Mouse (Mus musculus) natural killer cell, adult 2 months (primary cell): Measurements from ENCODE around the gene Tex44.

Experiments
- DNase-seq, 2 experiments: peaks; one replicate each; pipeline ENCODE4 v3.0.0; 2022; ENCODE audit warnings: low spot score in 2 of 2

Tex44 gene

DNA sequence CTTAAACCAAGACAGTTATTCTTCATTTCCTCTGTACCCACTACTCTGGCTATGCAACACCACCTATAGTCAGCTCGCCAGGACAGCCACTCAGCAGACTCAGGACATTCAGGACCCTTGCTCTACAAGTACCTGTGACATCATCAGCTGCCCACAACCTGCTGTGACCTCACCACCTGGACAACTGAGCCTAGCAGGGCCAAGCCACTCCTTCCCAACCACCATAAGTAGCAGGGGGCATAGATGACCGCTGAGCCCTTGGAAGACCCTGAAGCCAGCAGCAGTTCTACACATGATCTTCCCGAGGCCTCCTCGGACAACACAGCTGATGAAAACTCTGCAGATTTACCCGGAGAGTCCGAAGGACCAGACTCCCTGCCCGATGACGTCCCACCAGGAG is at the start of gene Tex44, which contains the start of gene Nmur1:
Tex44 (plus strand) TSS at position 202 of the 400 bp plus-strand sequence.
Nmur1 (minus strand) TSS at position 101 of the 400 bp plus-strand sequence.
- DNase-seq: no peak

- no peak for DNase-seq
Observed at GRCm38 (mm10) chr1:86376354-86376753, 49.8 kb upstream of the Tex44 start.

GRCm38 (mm10) chr1:86378662-86379061 is 47.5 kb upstream of the Tex44 start:
- no peak for DNase-seq

DNA sequence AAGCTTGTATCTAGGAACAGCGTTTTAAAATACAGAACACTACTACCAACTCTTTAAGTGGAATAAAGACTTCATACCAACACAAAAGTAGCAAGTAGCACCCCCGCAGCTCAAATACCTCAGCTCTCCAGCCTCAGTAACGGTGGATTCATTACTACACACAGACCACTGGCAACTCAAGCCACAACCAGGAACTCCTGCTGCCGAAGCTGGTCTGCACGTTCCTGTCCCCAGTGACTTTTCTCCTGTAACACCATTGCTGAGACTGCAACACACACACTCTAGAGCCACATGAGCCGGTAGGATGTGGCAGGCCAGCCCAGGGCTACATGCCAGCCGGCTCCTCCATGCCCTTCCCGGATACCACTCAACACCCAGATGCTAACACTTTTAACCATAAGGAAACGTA is 47.0 kb upstream of the Tex44 start:
- DNase-seq: no peak

- peak; percentile 30 to 52 for DNase-seq
Observed at GRCm38 (mm10) chr1:86381027-86381426, 45.1 kb upstream of the Tex44 start.

GRCm38 (mm10) chr1:86389230-86389629 is 36.9 kb upstream of the Tex44 start:
- peak; percentile 60 to 74 for DNase-seq

GRCm38 (mm10) chr1:86391425-86391824 is 34.7 kb upstream of the Tex44 start:
- no peak for DNase-seq

DNA sequence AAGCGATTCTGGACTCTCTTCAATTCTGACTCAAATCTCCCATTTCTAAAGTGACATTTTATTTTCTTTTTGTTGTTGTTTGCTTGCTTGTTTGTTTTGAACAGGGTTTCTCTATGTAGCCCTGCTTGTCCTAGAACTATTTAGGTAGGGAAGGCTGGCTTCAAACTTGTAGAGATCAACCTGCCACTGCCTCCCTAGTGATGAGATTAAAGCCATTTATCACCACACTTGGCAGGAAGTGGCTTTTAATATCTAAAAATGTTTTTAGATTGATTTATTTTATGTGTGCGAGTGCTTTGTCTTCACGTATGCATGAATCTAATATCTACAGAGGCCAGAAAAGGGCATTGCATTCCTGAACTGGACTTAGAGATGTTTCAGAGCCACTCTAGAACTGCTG is 32.9 kb upstream of the Tex44 start:
- no peak for DNase-seq

- DNase-seq: peak in 1 of 2 experiments; percentile 7
Observed at GRCm38 (mm10) chr1:86394246-86394645, 31.9 kb upstream of the Tex44 start.

GRCm38 (mm10) chr1:86395897-86396296 is 30.2 kb upstream of the Tex44 start:
- DNase-seq: no peak

GRCm38 (mm10) chr1:86397621-86398020 is 28.5 kb upstream of the Tex44 start:
- DNase-seq: no peak

DNA sequence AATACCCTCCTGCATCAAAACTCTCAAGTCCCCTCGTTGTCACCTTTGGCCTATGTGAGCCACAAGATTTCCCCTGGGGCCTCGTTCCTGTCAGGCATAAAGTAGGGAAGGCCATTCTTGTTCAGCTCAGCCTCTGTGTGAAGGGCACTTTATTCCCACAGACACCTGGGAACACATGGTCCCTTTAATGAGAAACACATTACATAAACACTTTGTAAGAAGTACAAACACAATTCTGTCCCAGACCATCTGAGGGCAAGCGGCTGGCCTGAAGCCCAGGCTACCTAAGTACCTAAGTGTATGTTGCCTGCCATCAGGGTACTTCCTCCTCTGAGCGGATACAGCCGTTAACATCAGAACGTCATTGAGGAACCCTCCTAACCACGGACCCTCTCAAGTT is 27.9 kb upstream of the Tex44 start:
- no peak for DNase-seq

DNA sequence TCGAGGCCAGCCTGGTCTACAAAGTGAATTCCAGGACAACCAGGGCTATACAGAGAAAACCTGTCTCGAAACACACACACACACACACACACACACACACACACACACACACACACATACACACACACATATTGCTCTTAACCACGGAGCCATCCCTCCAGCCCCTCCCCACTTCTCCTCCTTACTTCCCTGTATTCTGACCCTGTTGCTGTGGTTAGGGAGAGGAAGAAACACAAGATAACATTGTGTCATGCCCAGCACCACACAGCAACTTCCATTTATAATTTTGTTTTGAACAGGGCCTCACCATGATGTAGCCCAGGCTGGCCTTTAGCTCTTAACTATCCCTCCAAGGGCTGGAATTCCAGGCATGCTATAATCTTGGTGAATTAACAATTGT is 26.8 kb upstream of the Tex44 start:
- no peak for DNase-seq

- DNase-seq: no peak
Observed at GRCm38 (mm10) chr1:86400096-86400754, 25.9 kb upstream of the Tex44 start.

DNA sequence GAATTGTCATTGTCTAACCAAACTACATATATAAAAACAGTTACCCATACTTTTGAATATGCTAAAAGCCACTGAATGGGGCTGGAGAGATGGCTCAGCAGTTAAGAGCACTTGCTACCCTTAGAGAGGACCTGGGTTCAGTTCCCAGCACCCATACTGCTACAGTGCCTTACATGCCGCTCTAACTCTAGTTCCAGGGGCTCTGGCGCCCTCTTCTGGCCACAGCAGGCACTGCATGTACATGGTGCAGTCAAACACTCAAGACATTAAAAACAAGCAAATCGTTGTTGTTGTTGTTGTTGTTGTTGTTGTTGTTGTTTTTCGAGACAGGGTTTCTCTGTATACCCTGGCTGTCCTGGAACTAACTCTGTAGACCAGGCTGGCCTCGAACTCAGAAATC is 21.3 kb upstream of the Tex44 start:
- peak; percentile 42 to 44 for DNase-seq

DNA sequence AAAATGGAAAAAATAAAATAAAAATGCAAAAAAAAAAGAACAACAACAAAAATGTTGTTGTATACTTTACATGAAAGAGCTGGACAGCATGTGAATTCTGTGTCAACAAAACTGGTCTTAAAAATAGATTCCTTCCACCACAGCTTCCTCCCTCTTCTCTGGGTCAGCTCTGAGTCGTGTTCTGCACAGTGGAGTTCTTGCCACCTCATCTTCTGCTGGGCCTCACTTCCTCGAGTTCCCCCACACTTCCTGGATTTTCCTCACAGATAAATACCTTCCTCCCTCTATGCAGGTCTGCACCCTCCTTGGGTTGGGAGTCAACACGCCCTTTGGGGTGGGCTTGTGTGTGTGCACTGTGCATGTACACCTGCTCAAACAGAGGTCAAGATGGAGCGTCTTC is 19.8 kb upstream of the Tex44 start:
- DNase-seq: no peak

- peak; percentile 20 to 32 for DNase-seq
Observed at GRCm38 (mm10) chr1:86406914-86407313, 19.2 kb upstream of the Tex44 start.

DNA sequence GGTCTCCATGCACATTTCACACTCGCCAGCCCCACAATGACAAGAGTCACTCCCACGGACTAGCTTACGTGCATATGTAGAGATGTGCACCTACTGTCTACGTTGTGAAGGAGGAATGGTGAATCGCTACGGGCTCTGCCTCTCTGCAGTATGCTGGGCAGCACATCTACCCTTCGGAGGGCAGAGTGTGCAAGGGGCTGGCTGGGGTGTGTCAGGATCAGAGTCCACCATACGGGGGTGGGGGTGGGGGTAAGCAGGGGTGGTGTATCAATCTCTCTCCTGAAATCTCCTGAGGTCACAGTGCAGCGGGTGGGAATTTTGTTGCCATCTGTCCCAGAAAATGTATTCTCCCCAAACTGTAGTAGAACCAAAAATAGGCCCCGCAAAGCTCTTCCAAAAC is 17.6 kb upstream of the Tex44 start:
- DNase-seq: no peak

DNA sequence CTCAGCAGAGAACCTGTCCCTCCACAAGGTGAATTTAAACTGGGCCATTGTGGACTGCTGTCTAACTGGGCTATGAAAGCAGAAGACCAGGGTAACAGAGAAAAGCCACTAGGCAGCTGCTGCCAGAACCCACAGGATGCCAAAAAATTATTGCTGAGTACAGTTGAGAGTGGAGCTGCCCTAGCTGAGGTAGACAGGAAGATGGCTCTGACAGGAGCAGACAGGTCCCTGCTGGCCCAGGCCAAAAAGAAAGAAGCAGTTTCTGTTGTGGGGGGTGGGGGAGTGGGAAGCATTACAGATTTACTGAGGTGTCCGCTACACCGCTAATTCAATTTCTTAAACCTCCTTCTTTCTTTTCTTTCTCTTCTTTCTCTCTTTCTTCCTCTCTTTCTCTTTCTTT is 16.7 kb upstream of the Tex44 start:
- DNase-seq: no peak

DNA sequence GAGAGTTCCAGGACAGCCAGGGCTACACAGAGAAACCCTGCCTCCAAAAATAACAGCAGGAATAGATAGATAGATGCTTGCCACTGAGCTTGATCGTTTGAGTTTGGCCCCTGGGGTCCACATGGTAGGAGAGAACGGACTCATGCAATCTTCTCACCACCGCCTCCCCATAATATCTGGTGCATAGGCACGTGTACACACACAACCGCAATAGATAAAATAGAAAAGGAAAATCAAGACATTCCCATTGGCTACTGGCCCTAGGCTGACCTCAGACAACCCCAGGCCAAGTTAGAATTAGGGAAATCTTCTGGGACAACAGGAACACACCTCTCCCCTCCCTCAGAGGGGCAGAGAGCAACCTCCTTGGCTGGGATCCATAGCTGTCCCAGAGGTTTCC is 11.4 kb upstream of the Tex44 start:
- DNase-seq: no peak

- peak; percentile 34 to 68 for DNase-seq
Observed at GRCm38 (mm10) chr1:86415144-86415543, 11.0 kb upstream of the Tex44 start.

DNA sequence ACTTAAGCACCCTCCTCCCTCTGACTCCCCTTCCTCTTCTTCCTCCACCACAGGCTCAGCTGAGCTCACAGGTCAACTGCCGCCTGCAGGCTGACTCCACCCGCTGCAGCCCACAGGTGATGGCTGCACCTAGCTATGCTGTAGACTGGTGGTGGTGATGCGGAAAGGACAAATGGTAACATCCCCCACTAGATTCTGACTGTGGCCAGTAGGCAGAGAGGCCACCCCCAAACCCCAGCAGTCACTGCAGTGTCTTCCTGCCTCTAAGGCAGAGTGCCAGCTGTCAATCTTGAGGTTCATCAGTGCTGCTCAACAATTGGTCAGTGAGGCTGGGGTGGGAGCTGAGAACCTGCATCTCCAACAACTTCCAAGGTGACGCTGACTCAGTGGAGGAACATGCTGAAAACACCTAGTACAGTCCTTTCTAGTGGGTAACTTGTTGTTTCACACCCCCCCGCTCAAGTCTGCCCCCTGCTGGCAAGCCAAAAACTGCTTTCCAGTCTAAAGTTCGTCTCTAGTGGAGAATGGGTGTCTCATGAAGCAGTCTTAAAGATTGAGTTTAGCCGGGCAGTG is 10.4 kb upstream of the Tex44 start:
- DNase-seq: peak; percentile 77 to 78

- DNase-seq: peak; percentile 23 to 47
Observed at GRCm38 (mm10) chr1:86416321-86416720, 9.8 kb upstream of the Tex44 start.

DNA sequence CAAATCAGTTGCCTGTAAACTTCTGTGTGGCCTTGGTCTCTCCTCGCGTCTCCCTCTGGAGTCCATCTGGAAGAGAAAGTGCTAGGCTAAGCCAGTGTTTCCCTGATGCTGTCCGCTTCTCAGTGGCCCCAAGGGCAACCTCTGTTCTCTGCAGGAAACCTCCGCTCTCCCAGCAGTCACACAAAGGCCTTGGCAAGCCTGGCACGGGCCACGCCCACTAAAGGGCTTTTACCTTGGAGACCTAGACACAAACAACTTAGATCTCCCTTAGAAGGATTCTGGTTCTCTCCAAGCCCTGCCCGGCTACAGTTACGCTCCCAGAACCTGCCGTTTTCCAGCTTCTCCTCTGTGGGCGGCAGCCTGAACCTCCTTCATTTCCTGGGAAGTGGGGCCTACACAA is 5.1 kb upstream of the Tex44 start:
- DNase-seq: no peak
